Mouse (Mus musculus) intestine, embryonic 14.5 days (tissue): ENCODE measurements at regions not wholly inside any gene's neighbourhood (a gene's known extent, or its start where the extent isn't known, plus 50 kb on each side); places are given as distances from the start of the nearest gene placed in this dataset.

Experiments
- ATAC-seq: fragments of 200-750 bp; cut with Nextera tagmentation; replicated peaks from 2 replicates; pipeline ENCODE4 v1.8.0; 2017; ENCODE audit warnings: low read depth, moderate number of reproducible peaks, moderate TSS enrichment, moderate library complexity; ENCODE audit not compliant: low FRiP score, low TSS enrichment
- DNase-seq: peaks from one replicate; pipeline ENCODE4 v3.0.0-alpha.2; 2018; ENCODE audit warnings: low spot score
- H3K27ac ChIP-seq: fragments of 300-500 bp; sonication (generic); 2 replicates; pipeline ENCODE4 v1.5.1; 2014; ENCODE audit warnings: low read depth, mild to moderate bottlenecking, control low read depth
- H3K27me3 ChIP-seq: fragments of 300-500 bp; sonication (generic); replicated peaks from 2 replicates; pipeline ENCODE4 v1.6.1; 2014; ENCODE audit warnings: low read length, control low read depth; ENCODE audit not compliant: control insufficient read depth, insufficient read depth
- H3K36me3 ChIP-seq: fragments of 300-500 bp; sonication (generic); 2 replicates; pipeline ENCODE4 v1.6.1; 2014; ENCODE audit warnings: low read length, control low read depth; ENCODE audit not compliant: control insufficient read depth, insufficient read depth
- H3K4me1 ChIP-seq: fragments of 300-500 bp; sonication (generic); replicated peaks from 2 replicates; pipeline ENCODE4 v1.6.1; 2014; ENCODE audit warnings: low read length, control low read depth, mixed read lengths; ENCODE audit not compliant: control insufficient read depth, insufficient read depth
- H3K4me2 ChIP-seq: fragments of 300-500 bp; sonication (generic); 2 replicates; pipeline ENCODE4 v1.6.1; 2014; ENCODE audit warnings: low read length
- H3K4me3 ChIP-seq: fragments of 300-500 bp; sonication (generic); 2 replicates; pipeline ENCODE4 v1.5.1; 2014; ENCODE audit warnings: low read depth, low read length, control low read depth, mixed read lengths
- H3K9ac ChIP-seq: fragments of 300-500 bp; sonication (generic); 2 replicates; pipeline ENCODE4 v1.6.1; 2014; ENCODE audit warnings: mild to moderate bottlenecking, low read length
- H3K9me3 ChIP-seq: fragments of 300-500 bp; sonication (generic); 2 replicates; pipeline ENCODE4 v1.6.1; 2016; ENCODE audit warnings: low read length, control low read depth; ENCODE audit not compliant: control insufficient read depth
- WGBS: fragments of 180-500 bp; shearing (Covaris S2); extraction: QIAGEN DNeasy Blood & Tissue Kit; methylation state at CpG from one replicate; pipeline ENCODE4 v1.1.7; 2014; 5-methylcytosine and 5-hydroxymethylcytosine counted together

GRCm38 (mm10) chr10:102943156-102943555 is 86.9 kb downstream of the Alx1 start:
- Histone ChIP-seq H3K9me3 (no peaks in the 10 kb centered on the region), H3K4me2 (no peak overlapping the region), H3K4me1 (no peaks in the 10 kb centered on the region), H3K9ac (no peak overlapping the region), H3K27ac (no peak overlapping the region), H3K4me3 (no peak overlapping the region), H3K27me3 (no peaks in the 10 kb centered on the region), H3K36me3 (no peaks in the 10 kb centered on the region)
- no peak for DNase-seq
- ATAC-seq: no peak

- H3K27ac ChIP-seq: no peak overlapping the region
- no peaks in the 10 kb centered on the region for H3K4me1 ChIP-seq
- ATAC-seq: no peak
- no peak overlapping the region for H3K4me2 ChIP-seq
- H3K9me3 ChIP-seq: no peaks in the 10 kb centered on the region
- H3K36me3 ChIP-seq: no peaks in the 10 kb centered on the region
- no peaks in the 10 kb centered on the region for H3K27me3 ChIP-seq
- no peak for DNase-seq
- H3K4me3 ChIP-seq: no peak overlapping the region
- H3K9ac ChIP-seq: no peak overlapping the region
Observed at GRCm38 (mm10) chr10:102940823-102941519, 89.0 kb downstream of the Alx1 start.

GRCm38 (mm10) chr10:102931445-102931844 is 98.6 kb downstream of the Alx1 start:
- Histone ChIP-seq H3K36me3 (no peaks in the 10 kb centered on the region), H3K9me3 (no peaks in the 10 kb centered on the region), H3K4me1 (no peaks in the 10 kb centered on the region), H3K27me3 (no peaks in the 10 kb centered on the region), H3K9ac (no peak overlapping the region), H3K4me2 (no peak overlapping the region), H3K4me3 (no peak overlapping the region), H3K27ac (no peak overlapping the region)
- 50% methylated on average over 3 of the region's 3 CpGs for WGBS
- ATAC-seq: no peak
- DNase-seq: no peak

GRCm38 (mm10) chr10:102928651-102929050 is 101.4 kb downstream of the Alx1 start:
- Histone ChIP-seq H3K4me2 (no peak overlapping the region), H3K4me3 (no peak overlapping the region), H3K9ac (no peak overlapping the region), H3K4me1 (no peaks in the 10 kb centered on the region), H3K27me3 (no peaks in the 10 kb centered on the region), H3K9me3 (no peaks in the 10 kb centered on the region), H3K36me3 (no peaks in the 10 kb centered on the region), H3K27ac (no peak overlapping the region)
- WGBS: 55% methylated on average over 1 of the region's 1 CpGs
- DNase-seq (no peak), ATAC-seq (no peak)

GRCm38 (mm10) chr10:102897368-102897767 is 132.6 kb downstream of the Alx1 start:
- no peak for DNase-seq
- no peaks in the 10 kb centered on the region for H3K9me3 ChIP-seq
- no peak overlapping the region for H3K4me3 ChIP-seq
- no peaks in the 10 kb centered on the region for H3K27me3 ChIP-seq
- no peak overlapping the region for H3K4me2 ChIP-seq
- H3K36me3 ChIP-seq: no peaks in the 10 kb centered on the region
- no peak overlapping the region for H3K27ac ChIP-seq
- no peak overlapping the region for H3K9ac ChIP-seq
- no peak for ATAC-seq
- WGBS: 6% methylated on average over 2 of the region's 2 CpGs
- no peaks in the 10 kb centered on the region for H3K4me1 ChIP-seq

- no peak for ATAC-seq
Observed at GRCm38 (mm10) chr10:102895952-102896351, 134.1 kb downstream of the Alx1 start.

GRCm38 (mm10) chr10:102892373-102892772 is 137.6 kb downstream of the Alx1 start:
- no peaks in the 10 kb centered on the region for H3K36me3 ChIP-seq
- H3K27me3 ChIP-seq: no peaks in the 10 kb centered on the region
- H3K4me3 ChIP-seq: no peak overlapping the region
- no peak overlapping the region for H3K9ac ChIP-seq
- no peaks in the 10 kb centered on the region for H3K9me3 ChIP-seq
- DNase-seq (no peak), ATAC-seq (no peak)
- no peaks in the 10 kb centered on the region for H3K4me1 ChIP-seq
- WGBS: 92% methylated on average over 3 of the region's 3 CpGs
- H3K4me2 ChIP-seq: no peak overlapping the region
- H3K27ac ChIP-seq: no peak overlapping the region

More at GRCm38 (mm10) chr10:102895952-102896351, 134.1 kb downstream of the Alx1 start:
- Histone ChIP-seq H3K9me3 (no peaks in the 10 kb centered on the region), H3K9ac (no peak overlapping the region), H3K36me3 (no peaks in the 10 kb centered on the region), H3K4me1 (no peaks in the 10 kb centered on the region), H3K4me3 (no peak overlapping the region), H3K4me2 (no peak overlapping the region), H3K27me3 (no peaks in the 10 kb centered on the region), H3K27ac (no peak overlapping the region)
- 33% methylated on average over 1 of the region's 1 CpGs for WGBS
- DNase-seq: no peak

GRCm38 (mm10) chr10:102889709-102890108 is 140.3 kb downstream of the Alx1 start:
- Histone ChIP-seq H3K4me2 (no peak overlapping the region), H3K4me3 (no peak overlapping the region), H3K4me1 (no peaks in the 10 kb centered on the region), H3K9me3 (no peaks in the 10 kb centered on the region), H3K9ac (no peak overlapping the region), H3K27me3 (no peaks in the 10 kb centered on the region), H3K36me3 (no peaks in the 10 kb centered on the region), H3K27ac (no peak overlapping the region)
- DNase-seq (no peak), ATAC-seq (no peak)
- 88% methylated on average over 3 of the region's 3 CpGs for WGBS

- Histone ChIP-seq H3K4me3 (no peak overlapping the region), H3K9me3 (no peaks in the 10 kb centered on the region), H3K36me3 (no peaks in the 10 kb centered on the region), H3K4me2 (no peak overlapping the region), H3K27me3 (no peaks in the 10 kb centered on the region), H3K9ac (no peak overlapping the region), H3K27ac (no peak overlapping the region), H3K4me1 (no peaks in the 10 kb centered on the region)
- DNase-seq (no peak), ATAC-seq (no peak)
- 46% methylated on average over 6 of the region's 6 CpGs for WGBS
Observed at GRCm38 (mm10) chr10:102881824-102882438, 148.1 kb downstream of the Alx1 start.
